Mouse (Mus musculus): ENCODE measurements around the gene Hcn3. TPM values are rescaled to one million over a fixed set of nuclear protein-coding genes. Genes with fewer than 3 reads are reported as not detected.

Hcn3 gene
- polyA plus RNA-seq, 1 experiment, result 0.10 TPM

- H3K4me3 ChIP-seq, result peak overlapping the region; percentile 77
- TF ChIP-seq TCF3 (IDR thresholded peaks at IDR 0.05; ENCODE audit: insufficient read length, low read depth) (no peak), MYOG (IDR thresholded peaks at IDR 0.05; ENCODE audit: control insufficient read depth in 1 of 3, insufficient read depth in 1 of 3, insufficient read length in 2 of 3, low read depth in 2 of 3) (no peak), E2F4 (IDR thresholded peaks at IDR 0.05; ENCODE audit: insufficient read depth) (no peak), CEBPB (IDR thresholded peaks at IDR 0.05; ENCODE audit: insufficient read depth, poor library complexity, severe bottlenecking) (no peak), TCF12 (IDR thresholded peaks at IDR 0.05; ENCODE audit: insufficient read depth, poor library complexity, severe bottlenecking) (no peak), SRF (IDR thresholded peaks at IDR 0.05; ENCODE audit: control insufficient read depth, insufficient read length, low read depth) (no peak), MAX (IDR thresholded peaks at IDR 0.05; ENCODE audit: low read depth) (no peak), USF1 (IDR thresholded peaks at IDR 0.05; ENCODE audit: low read depth) (no peak), POLR2A (IDR thresholded peaks at IDR 0.05; ENCODE audit: insufficient read length, low read depth) (no peak), MYOD1 (IDR thresholded peaks at IDR 0.05; ENCODE audit: control insufficient read depth in 1 of 3, insufficient read length in 2 of 3, low read depth in 2 of 3) (no peak), POLR2AphosphoS2 (IDR thresholded peaks at IDR 0.05; ENCODE audit: insufficient read length, low read depth) (no peak), REST (IDR thresholded peaks at IDR 0.05; ENCODE audit: insufficient read depth, insufficient read length) (no peak)
- no peak overlapping the region for H3ac ChIP-seq (ENCODE audit: control insufficient read depth, insufficient read length)
- H3K36me3 ChIP-seq (ENCODE audit: control insufficient read depth, insufficient read depth), result peaks cover 16% of the 10 kb centered on the region
- H3K79me2 ChIP-seq (ENCODE audit: control insufficient read depth, insufficient read depth), result peaks cover 40% of the 10 kb centered on the region
- no peaks in the 10 kb centered on the region for H3K27me3 ChIP-seq (ENCODE audit: control insufficient read depth, insufficient read depth, insufficient read length)
- peak overlapping the region; percentile 81 for H3K4me2 ChIP-seq (ENCODE audit: low read depth)
These were observed 57.3 kb downstream of the Hcn3 start for GRCm38 (mm10) chr3:89102495-89103290.

- peak within 1 kb of the TSS; percentile 61 for H3ac ChIP-seq (ENCODE audit: control insufficient read depth, insufficient read length)
- peak within 1 kb of the TSS; percentile 93 for H3K4me2 ChIP-seq (ENCODE audit: low read depth)
- TF ChIP-seq MYOG (IDR thresholded peaks at IDR 0.05; ENCODE audit: control insufficient read depth in 1 of 3, insufficient read depth in 1 of 3, insufficient read length in 2 of 3, low read depth in 2 of 3) (peak in 1 of 3 experiments; percentile 0), TCF3 (IDR thresholded peaks at IDR 0.05; ENCODE audit: insufficient read length, low read depth) (no peak), POLR2A (IDR thresholded peaks at IDR 0.05; ENCODE audit: insufficient read length, low read depth) (peak; percentile 51), TCF12 (IDR thresholded peaks at IDR 0.05; ENCODE audit: insufficient read depth, poor library complexity, severe bottlenecking) (no peak), REST (IDR thresholded peaks at IDR 0.05; ENCODE audit: insufficient read depth, insufficient read length) (no peak), POLR2AphosphoS2 (IDR thresholded peaks at IDR 0.05; ENCODE audit: insufficient read length, low read depth) (peak; percentile 77), E2F4 (IDR thresholded peaks at IDR 0.05; ENCODE audit: insufficient read depth) (peak; percentile 27), CEBPB (IDR thresholded peaks at IDR 0.05; ENCODE audit: insufficient read depth, poor library complexity, severe bottlenecking) (no peak), SRF (IDR thresholded peaks at IDR 0.05; ENCODE audit: control insufficient read depth, insufficient read length, low read depth) (no peak), USF1 (IDR thresholded peaks at IDR 0.05; ENCODE audit: low read depth) (peak; percentile 64), MYOD1 (IDR thresholded peaks at IDR 0.05; ENCODE audit: control insufficient read depth in 1 of 3, insufficient read length in 2 of 3, low read depth in 2 of 3) (peak in 1 of 3 experiments; percentile 6), MAX (IDR thresholded peaks at IDR 0.05; ENCODE audit: low read depth) (peak; percentile 22)
These were observed 58.0 kb downstream of the Hcn3 start, which contains the start of gene Fdps for GRCm38 (mm10) chr3:89101812-89102494. Gene Fdps, minus strand, starts transcription at chr3:89101959.

GRCm38 (mm10) chr3:89101459-89101811 lies 58.6 kb downstream of the Hcn3 start:
- no peaks in the 10 kb centered on the region for H3K27me3 ChIP-seq (ENCODE audit: control insufficient read depth, insufficient read depth, insufficient read length)
- H3K4me2 ChIP-seq (ENCODE audit: low read depth), result peak overlapping the region; percentile 93
- peaks cover 53% of the 10 kb centered on the region for H3K79me2 ChIP-seq (ENCODE audit: control insufficient read depth, insufficient read depth)
- TF ChIP-seq POLR2AphosphoS2 (IDR thresholded peaks at IDR 0.05; ENCODE audit: insufficient read length, low read depth) (no peak), CEBPB (IDR thresholded peaks at IDR 0.05; ENCODE audit: insufficient read depth, poor library complexity, severe bottlenecking) (no peak), MYOD1 (IDR thresholded peaks at IDR 0.05; ENCODE audit: control insufficient read depth in 1 of 3, insufficient read length in 2 of 3, low read depth in 2 of 3) (peak in 2 of 3 experiments; percentile 71 to 88), MYOG (IDR thresholded peaks at IDR 0.05; ENCODE audit: control insufficient read depth in 1 of 3, insufficient read depth in 1 of 3, insufficient read length in 2 of 3, low read depth in 2 of 3) (peak; percentile 4 to 85 (median 75))
- peaks cover 28% of the 10 kb centered on the region for H3K36me3 ChIP-seq (ENCODE audit: control insufficient read depth, insufficient read depth)
- peak overlapping the region; percentile 61 for H3ac ChIP-seq (ENCODE audit: control insufficient read depth, insufficient read length)
- H3K4me3 ChIP-seq, result peak overlapping the region; percentile 77

More at GRCm38 (mm10) chr3:89101812-89102494, 58.0 kb downstream of the Hcn3 start, which contains the start of gene Fdps:
- H3K27me3 ChIP-seq (ENCODE audit: control insufficient read depth, insufficient read depth, insufficient read length), result no peaks in the 10 kb centered on the region
- peak within 1 kb of the TSS; percentile 77 for H3K4me3 ChIP-seq
- H3K36me3 ChIP-seq (ENCODE audit: control insufficient read depth, insufficient read depth), result peaks cover 23% of the 10 kb centered on the region
- peaks cover 48% of the 10 kb centered on the region for H3K79me2 ChIP-seq (ENCODE audit: control insufficient read depth, insufficient read depth)

GRCm38 (mm10) chr3:89100811-89101210 lies 59.2 kb downstream of the Hcn3 start, which contains the start of gene Gm43738:
Gene Gm43738, minus strand, starts transcription at chr3:89101099.
- Histone ChIP-seq H3K4me3 (peak within 1 kb of the TSS; percentile 77), H3K36me3 (ENCODE audit: control insufficient read depth, insufficient read depth) (peaks cover 30% of the 10 kb centered on the region), H3ac (ENCODE audit: control insufficient read depth, insufficient read length) (peak within 1 kb of the TSS; percentile 61), H3K79me2 (ENCODE audit: control insufficient read depth, insufficient read depth) (peaks cover 54% of the 10 kb centered on the region), H3K4me2 (ENCODE audit: low read depth) (peak within 1 kb of the TSS; percentile 93), H3K27me3 (ENCODE audit: control insufficient read depth, insufficient read depth, insufficient read length) (no peaks in the 10 kb centered on the region)
- TF ChIP-seq CEBPB (IDR thresholded peaks at IDR 0.05; ENCODE audit: insufficient read depth, poor library complexity, severe bottlenecking) (no peak), E2F4 (IDR thresholded peaks at IDR 0.05; ENCODE audit: insufficient read depth) (no peak), TCF3 (IDR thresholded peaks at IDR 0.05; ENCODE audit: insufficient read length, low read depth) (no peak), REST (IDR thresholded peaks at IDR 0.05; ENCODE audit: insufficient read depth, insufficient read length) (no peak), TCF12 (IDR thresholded peaks at IDR 0.05; ENCODE audit: insufficient read depth, poor library complexity, severe bottlenecking) (no peak), USF1 (IDR thresholded peaks at IDR 0.05; ENCODE audit: low read depth) (no peak), POLR2AphosphoS2 (IDR thresholded peaks at IDR 0.05; ENCODE audit: insufficient read length, low read depth) (no peak), SRF (IDR thresholded peaks at IDR 0.05; ENCODE audit: control insufficient read depth, insufficient read length, low read depth) (no peak), MYOG (IDR thresholded peaks at IDR 0.05; ENCODE audit: control insufficient read depth in 1 of 3, insufficient read depth in 1 of 3, insufficient read length in 2 of 3, low read depth in 2 of 3) (no peak), MYOD1 (IDR thresholded peaks at IDR 0.05; ENCODE audit: control insufficient read depth in 1 of 3, insufficient read length in 2 of 3, low read depth in 2 of 3) (no peak), MAX (IDR thresholded peaks at IDR 0.05; ENCODE audit: low read depth) (no peak), POLR2A (IDR thresholded peaks at IDR 0.05; ENCODE audit: insufficient read length, low read depth) (no peak)

Other genes with a start within 250 kb of the Hcn3 start
- gene Msto1, start 246.2 kb downstream of the Hcn3 start, polyA plus RNA-seq (2012; fragmentation: generic; extraction: Trizol), result 41.5 TPM
- 4.7 TPM for gene Ash1l, start 209.6 kb downstream of the Hcn3 start, polyA plus RNA-seq (2012; fragmentation: generic; extraction: Trizol)
- gene Dap3, start 209.0 kb downstream of the Hcn3 start, polyA plus RNA-seq (2012; fragmentation: generic; extraction: Trizol), result 103 TPM
- 20.2 TPM for gene Rusc1, start 66.9 kb downstream of the Hcn3 start, polyA plus RNA-seq (2012; fragmentation: generic; extraction: Trizol)
- gene Gm43738, start 59.1 kb downstream of the Hcn3 start, polyA plus RNA-seq (2012; fragmentation: generic; extraction: Trizol), result 0.02 TPM
- gene Fdps, start 58.2 kb downstream of the Hcn3 start, polyA plus RNA-seq (2012; fragmentation: generic; extraction: Trizol), result 863 TPM
- not detected for gene Pklr, start 24.1 kb downstream of the Hcn3 start, polyA plus RNA-seq (2012; fragmentation: generic; extraction: Trizol)
- gene Clk2, start 4.6 kb upstream of the Hcn3 start, polyA plus RNA-seq (2012; fragmentation: generic; extraction: Trizol), result 22.2 TPM
- gene Scamp3, start 17.3 kb upstream of the Hcn3 start, polyA plus RNA-seq (2012; fragmentation: generic; extraction: Trizol), result 127 TPM
- 15.0 TPM for gene Fam189b, start 22.9 kb upstream of the Hcn3 start, polyA plus RNA-seq (2012; fragmentation: generic; extraction: Trizol)
- 52.5 TPM for gene Gba, start 42.7 kb upstream of the Hcn3 start, polyA plus RNA-seq (2012; fragmentation: generic; extraction: Trizol)
- 5.9 TPM for gene Thbs3, start 55.0 kb upstream of the Hcn3 start, polyA plus RNA-seq (2012; fragmentation: generic; extraction: Trizol)
- gene Mtx1, start 66.9 kb upstream of the Hcn3 start, polyA plus RNA-seq (2012; fragmentation: generic; extraction: Trizol), result 114 TPM
- 0.37 TPM for gene Muc1, start 68.9 kb upstream of the Hcn3 start, polyA plus RNA-seq (2012; fragmentation: generic; extraction: Trizol)
- 371 TPM for gene Krtcap2, start 85.8 kb upstream of the Hcn3 start, polyA plus RNA-seq (2012; fragmentation: generic; extraction: Trizol)
- 15.2 TPM for gene Trim46, start 86.1 kb upstream of the Hcn3 start, polyA plus RNA-seq (2012; fragmentation: generic; extraction: Trizol)
- 222 TPM for gene Dpm3, start 99.2 kb upstream of the Hcn3 start, polyA plus RNA-seq (2012; fragmentation: generic; extraction: Trizol)
- gene Slc50a1, start 110.4 kb upstream of the Hcn3 start, polyA plus RNA-seq (2012; fragmentation: generic; extraction: Trizol), result 48.7 TPM
- 8.2 TPM for gene Efna1, start 120.9 kb upstream of the Hcn3 start, polyA plus RNA-seq (2012; fragmentation: generic; extraction: Trizol)
- 1.8 TPM for gene Efna3, start 162.8 kb upstream of the Hcn3 start, polyA plus RNA-seq (2012; fragmentation: generic; extraction: Trizol)
- gene Efna4, start 177.8 kb upstream of the Hcn3 start, polyA plus RNA-seq (2012; fragmentation: generic; extraction: Trizol), result 5.4 TPM
- gene Adam15, start 189.8 kb upstream of the Hcn3 start, polyA plus RNA-seq (2012; fragmentation: generic; extraction: Trizol), result 78.4 TPM
- 0.01 TPM for gene Dcst2, start 201.8 kb upstream of the Hcn3 start, polyA plus RNA-seq (2012; fragmentation: generic; extraction: Trizol)
- 0.41 TPM for gene Dcst1, start 205.1 kb upstream of the Hcn3 start, polyA plus RNA-seq (2012; fragmentation: generic; extraction: Trizol)
- 47.0 TPM for gene Zbtb7b, start 234.6 kb upstream of the Hcn3 start, polyA plus RNA-seq (2012; fragmentation: generic; extraction: Trizol)
- not detected for gene Lenep, start 242.6 kb upstream of the Hcn3 start, polyA plus RNA-seq (2012; fragmentation: generic; extraction: Trizol)